Mouse (Mus musculus): ENCODE measurements around the gene Odf3l1.

Gene Odf3l1

DNA sequence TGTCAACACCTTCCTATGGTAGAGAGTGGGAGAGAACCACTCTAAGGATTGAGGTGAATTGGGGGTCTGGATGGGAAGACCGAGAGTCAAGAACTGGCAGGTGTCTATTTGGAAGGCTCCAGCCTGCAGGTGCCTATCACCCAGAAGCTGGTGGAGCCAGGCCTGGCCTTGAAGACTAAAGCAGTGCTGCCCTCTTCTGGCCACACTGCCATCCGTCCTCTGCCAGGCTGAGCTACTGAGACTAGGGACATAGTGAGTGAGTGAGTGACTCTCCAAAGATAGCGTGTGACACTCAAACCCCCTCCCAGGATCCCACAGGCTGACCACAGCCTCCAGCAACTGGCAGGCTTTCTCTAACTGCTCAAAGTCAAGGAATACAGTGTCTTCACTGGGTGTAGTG is 17.0 kb downstream of the Odf3l1 start:
- peak; percentile 85 to 88 for DNase-seq (ENCODE audit: low spot score in 2 of 2)

GRCm38 (mm10) chr9:56844644-56845043 is 19.8 kb downstream of the Odf3l1 start:
- no peak for DNase-seq (ENCODE audit: low spot score in 2 of 2)

GRCm38 (mm10) chr9:56843679-56844188 is 20.7 kb downstream of the Odf3l1 start:
- peak; percentile 78 to 83 for DNase-seq (ENCODE audit: low spot score in 2 of 2)

GRCm38 (mm10) chr9:56842303-56842719 is 22.2 kb downstream of the Odf3l1 start:
- no peak for DNase-seq (ENCODE audit: low spot score in 2 of 2)

- no peak for DNase-seq (ENCODE audit: low spot score in 2 of 2)
Observed at GRCm38 (mm10) chr9:56841864-56842263, 22.6 kb downstream of the Odf3l1 start.

- no peak for DNase-seq (ENCODE audit: low spot score in 2 of 2)
Observed at GRCm38 (mm10) chr9:56840721-56841120, 23.8 kb downstream of the Odf3l1 start.

DNA sequence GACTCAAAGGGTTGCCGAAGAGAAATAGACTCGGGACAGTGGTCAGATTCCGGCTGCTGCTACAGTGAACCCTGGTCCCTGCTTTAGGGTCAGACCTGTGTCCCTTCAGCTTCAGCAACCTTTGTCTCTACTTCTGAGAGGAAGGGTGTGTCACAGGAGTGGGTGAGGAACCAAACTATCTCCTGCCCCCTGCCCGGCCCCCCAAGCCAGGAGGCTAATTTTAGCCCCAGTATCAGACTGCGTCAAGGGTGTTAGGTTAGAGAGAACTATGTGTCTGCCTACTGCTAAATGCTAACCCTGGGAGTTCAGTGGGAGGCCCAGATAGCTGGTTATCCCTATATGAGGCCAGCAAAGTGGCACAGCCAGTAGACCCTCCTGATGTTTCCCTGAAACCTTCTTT is 29.3 kb downstream of the Odf3l1 start:
- DNase-seq (ENCODE audit: low spot score in 2 of 2) = no peak

- DNase-seq (ENCODE audit: low spot score in 2 of 2) = peak; percentile 35 to 50
Observed at GRCm38 (mm10) chr9:56832900-56833299, 31.6 kb downstream of the Odf3l1 start.

- DNase-seq (ENCODE audit: low spot score in 2 of 2) = no peak
Observed at GRCm38 (mm10) chr9:56831904-56832303, 32.6 kb downstream of the Odf3l1 start.

GRCm38 (mm10) chr9:56830162-56830561 is 34.3 kb downstream of the Odf3l1 start:
- DNase-seq (ENCODE audit: low spot score in 2 of 2) = peak; percentile 70 to 73

- DNase-seq (ENCODE audit: low spot score in 2 of 2) = no peak
Observed at GRCm38 (mm10) chr9:56828841-56829240, 35.6 kb downstream of the Odf3l1 start.

- no peak for DNase-seq (ENCODE audit: low spot score in 2 of 2)
Observed at GRCm38 (mm10) chr9:56828146-56828545, 36.3 kb downstream of the Odf3l1 start.

DNA sequence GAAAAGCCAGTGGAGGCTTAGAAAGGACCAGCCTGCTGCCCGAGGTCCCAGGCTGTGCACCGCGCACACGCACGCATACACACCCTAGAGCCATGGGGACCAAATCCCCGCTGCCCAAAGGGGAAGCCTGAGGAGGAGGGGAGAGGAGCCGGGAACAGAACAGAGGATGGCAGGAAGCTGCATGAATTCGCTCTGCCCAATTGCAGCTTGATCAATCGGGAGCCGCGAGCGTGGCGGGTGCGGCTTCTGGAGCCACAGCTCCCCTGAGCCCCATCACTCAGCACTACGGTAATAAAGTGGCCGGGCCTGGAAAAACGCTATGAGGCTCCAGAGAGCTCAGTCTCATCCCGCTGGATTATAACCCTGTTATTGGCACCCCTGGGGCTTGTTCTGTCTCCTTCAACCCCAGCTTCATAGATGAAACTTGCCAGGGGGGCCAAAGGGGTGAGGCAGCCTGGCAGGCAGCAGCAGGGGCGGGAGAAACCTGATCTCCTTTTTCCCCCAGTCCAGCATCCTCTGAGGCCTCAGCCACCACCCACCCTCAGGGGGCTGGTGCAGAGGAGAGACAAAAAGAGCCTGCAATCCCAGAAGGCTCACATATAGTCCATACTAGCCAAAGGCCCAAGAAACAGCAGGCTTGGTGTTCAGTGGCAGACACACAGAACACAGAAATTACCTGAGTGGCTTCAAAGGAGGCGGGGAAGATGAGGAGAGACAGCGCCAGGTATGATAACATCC is 38.8 kb downstream of the Odf3l1 start:
- no peak for DNase-seq (ENCODE audit: low spot score in 2 of 2)

DNA sequence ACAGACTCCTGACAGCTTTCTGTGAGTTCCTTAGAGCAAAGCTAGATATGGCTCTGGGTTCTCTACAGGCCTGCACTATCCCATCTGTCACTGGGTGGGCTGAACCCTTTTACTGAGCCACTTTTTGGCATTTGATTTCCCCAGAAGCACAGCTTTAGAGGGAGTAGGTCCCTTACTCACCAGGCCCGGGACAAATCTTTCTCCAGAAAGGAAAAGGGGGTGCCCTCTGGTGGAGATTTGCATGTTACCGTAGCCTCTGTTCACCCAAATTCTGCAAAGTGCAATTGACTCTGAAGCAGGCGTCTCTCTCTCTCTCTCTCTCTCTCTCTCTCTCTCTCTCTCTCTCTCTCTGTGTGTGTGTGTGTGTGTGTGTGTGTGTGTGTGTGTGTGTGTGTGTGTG is 39.6 kb downstream of the Odf3l1 start:
- peak in 1 of 2 experiments; percentile 51 for DNase-seq (ENCODE audit: low spot score in 2 of 2)

DNA sequence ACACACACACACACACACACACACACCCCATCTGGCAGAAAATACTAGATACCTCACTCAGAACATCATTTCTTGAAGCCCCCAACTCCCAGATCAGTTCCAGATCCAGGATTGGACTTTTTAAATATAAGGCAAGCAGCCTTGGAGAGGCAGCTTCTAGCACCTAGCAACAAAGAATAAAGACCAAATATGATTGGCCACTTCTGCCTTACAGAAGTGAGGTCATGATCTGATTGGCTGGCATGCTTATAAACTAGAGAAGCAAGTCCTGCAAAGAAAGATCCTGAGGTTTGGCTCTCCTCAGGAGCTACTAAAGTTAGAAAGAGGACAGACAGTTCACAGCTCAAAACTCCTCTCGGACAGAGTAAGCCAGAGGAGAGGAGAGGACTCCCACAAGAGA is 53.6 kb downstream of the Odf3l1 start:
- DNase-seq (ENCODE audit: low spot score in 2 of 2) = peak in 1 of 2 experiments; percentile 48

DNA sequence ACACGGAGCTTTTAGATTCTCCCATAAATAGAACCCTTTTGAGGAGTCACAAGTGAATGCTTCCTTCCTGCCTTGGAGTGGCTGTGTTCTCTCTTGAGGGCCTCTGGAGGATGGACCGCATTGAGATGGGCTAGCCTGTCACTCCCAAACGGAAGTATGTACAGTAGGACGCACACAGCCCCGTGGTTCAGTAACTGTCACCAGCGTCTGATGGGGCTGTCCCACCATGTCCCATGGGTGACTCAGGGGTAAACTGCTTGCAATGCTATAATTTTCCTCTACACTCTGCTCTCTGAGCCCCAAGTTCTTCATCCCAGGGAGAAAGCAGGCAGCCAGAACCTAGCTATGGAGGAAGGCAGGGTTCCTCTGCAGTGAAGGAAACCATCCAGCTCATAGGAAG is 56.5 kb downstream of the Odf3l1 start:
- DNase-seq (ENCODE audit: low spot score in 2 of 2) = no peak

DNA sequence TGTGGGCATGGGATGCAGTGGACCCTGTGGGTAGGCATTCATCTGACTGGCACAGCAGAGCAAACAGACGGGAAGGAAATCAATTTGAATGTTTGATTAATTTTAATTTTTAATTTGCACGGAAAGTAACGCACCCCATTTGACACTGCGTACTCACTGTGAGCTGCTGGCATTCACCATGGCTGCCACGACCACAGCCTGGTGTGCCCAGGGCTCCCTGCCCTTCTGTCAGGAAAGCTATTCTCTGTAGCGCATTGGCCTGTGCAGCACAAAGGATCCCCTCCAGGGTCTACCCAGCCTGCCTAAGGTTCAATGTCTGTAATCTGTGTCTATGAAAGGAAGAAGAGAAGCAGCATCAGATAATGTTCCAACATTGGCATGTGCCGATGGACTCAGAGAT is 61.3 kb downstream of the Odf3l1 start:
- DNase-seq (ENCODE audit: low spot score in 2 of 2) = no peak

All from right cerebral cortex, postnatal 10 days (tissue).